Mouse (Mus musculus): ENCODE measurements around the gene Pik3r1. TPM values are rescaled to one million over a fixed set of nuclear protein-coding genes. Genes with fewer than 3 reads are reported as not detected.

Pik3r1 gene
- total RNA-seq, 1 experiment: 7.3 TPM

- Histone ChIP-seq H3K4me1 (ENCODE audit: control insufficient read depth in 2 of 2, insufficient read depth in 2 of 2, low read length in 2 of 2, poor library complexity in 1 of 2) (no peaks in the 10 kb centered on the region), H3K9me3 (ENCODE audit: control insufficient read depth, insufficient read depth, low read depth, low read length) (no peaks in the 10 kb centered on the region), H3K9ac (ENCODE audit: insufficient read depth, low read depth, low read length, poor library complexity, severe bottlenecking) (no peak overlapping the region), H3K27ac (ENCODE audit: insufficient read depth, low read depth, low read length, poor library complexity, severe bottlenecking) (no peak overlapping the region), H3K36me3 (ENCODE audit: control insufficient read depth, insufficient read depth, low read length, poor library complexity, severe bottlenecking) (peaks cover 3% of the 10 kb centered on the region; the same call in 1 of the 2 replicates), H3K4me3 (ENCODE audit: insufficient read depth in 1 of 2, low read depth in 1 of 2, low read length in 2 of 2, poor library complexity in 1 of 2, severe bottlenecking in 1 of 2) (no peak overlapping the region)
- no peak for TF ChIP-seq HCFC1 (IDR thresholded peaks at IDR 0.05; ENCODE audit: borderline replicate concordance, insufficient read depth, low read length)
- TF ChIP-seq MAFK (IDR thresholded peaks at IDR 0.05; ENCODE audit: insufficient read depth, low read depth, low read length): no peak
- no peak for TF ChIP-seq CHD2 (IDR thresholded peaks at IDR 0.05; ENCODE audit: low read depth, low read length)
- no peak for TF ChIP-seq ZC3H11A (IDR thresholded peaks at IDR 0.05; ENCODE audit: borderline replicate concordance, low read depth, low read length)
- no peak for TF ChIP-seq ZNF384 (IDR thresholded peaks at IDR 0.05; ENCODE audit: low read depth, low read length)
- in situ Hi-C loops (cut with MboI; ENCODE audit: low sequenced_read_pairs in 2 of 2, unreplicated experiment in 2 of 2): no loop called here
- DNase-seq (ENCODE audit: low read depth, low spot score): no peak
These were observed 55.1 kb downstream of the Pik3r1 start for GRCm38 (mm10) chr13:101712720-101713428.

GRCm38 (mm10) chr13:101712099-101712498 is 55.9 kb downstream of the Pik3r1 start:
- Histone ChIP-seq H3K4me3 (ENCODE audit: insufficient read depth in 1 of 2, low read depth in 1 of 2, low read length in 2 of 2, poor library complexity in 1 of 2, severe bottlenecking in 1 of 2) (no peak overlapping the region), H3K4me1 (ENCODE audit: control insufficient read depth in 2 of 2, insufficient read depth in 2 of 2, low read length in 2 of 2, poor library complexity in 1 of 2) (no peaks in the 10 kb centered on the region), H3K27ac (ENCODE audit: insufficient read depth, low read depth, low read length, poor library complexity, severe bottlenecking) (no peak overlapping the region), H3K9me3 (ENCODE audit: control insufficient read depth, insufficient read depth, low read depth, low read length) (no peaks in the 10 kb centered on the region), H3K9ac (ENCODE audit: insufficient read depth, low read depth, low read length, poor library complexity, severe bottlenecking) (no peak overlapping the region), H3K36me3 (ENCODE audit: control insufficient read depth, insufficient read depth, low read length, poor library complexity, severe bottlenecking) (peaks cover 3% of the 10 kb centered on the region; the same call in 1 of the 2 replicates)
- in situ Hi-C loops (cut with MboI; ENCODE audit: low sequenced_read_pairs in 2 of 2, unreplicated experiment in 2 of 2): no loop called here
- TF ChIP-seq HCFC1 (IDR thresholded peaks at IDR 0.05; ENCODE audit: borderline replicate concordance, insufficient read depth, low read length) (no peak), ZNF384 (IDR thresholded peaks at IDR 0.05; ENCODE audit: low read depth, low read length) (no peak), MAFK (IDR thresholded peaks at IDR 0.05; ENCODE audit: insufficient read depth, low read depth, low read length) (no peak), CHD2 (IDR thresholded peaks at IDR 0.05; ENCODE audit: low read depth, low read length) (no peak), ZC3H11A (IDR thresholded peaks at IDR 0.05; ENCODE audit: borderline replicate concordance, low read depth, low read length) (no peak)
- DNase-seq (ENCODE audit: low read depth, low spot score): no peak

- H3K27ac ChIP-seq (ENCODE audit: insufficient read depth, low read depth, low read length, poor library complexity, severe bottlenecking): no peak overlapping the region
- no peak overlapping the region for H3K4me3 ChIP-seq (ENCODE audit: insufficient read depth in 1 of 2, low read depth in 1 of 2, low read length in 2 of 2, poor library complexity in 1 of 2, severe bottlenecking in 1 of 2)
- no peak for DNase-seq (ENCODE audit: low read depth, low spot score)
- in situ Hi-C loops (cut with MboI; ENCODE audit: low sequenced_read_pairs in 2 of 2, unreplicated experiment in 2 of 2): no loop called here
- H3K4me1 ChIP-seq (ENCODE audit: control insufficient read depth in 2 of 2, insufficient read depth in 2 of 2, low read length in 2 of 2, poor library complexity in 1 of 2): no peaks in the 10 kb centered on the region
- TF ChIP-seq MAFK (IDR thresholded peaks at IDR 0.05; ENCODE audit: insufficient read depth, low read depth, low read length) (no peak), CHD2 (IDR thresholded peaks at IDR 0.05; ENCODE audit: low read depth, low read length) (no peak), ZC3H11A (IDR thresholded peaks at IDR 0.05; ENCODE audit: borderline replicate concordance, low read depth, low read length) (no peak), ZNF384 (IDR thresholded peaks at IDR 0.05; ENCODE audit: low read depth, low read length) (no peak), HCFC1 (IDR thresholded peaks at IDR 0.05; ENCODE audit: borderline replicate concordance, insufficient read depth, low read length) (no peak)
- no peak overlapping the region for H3K9ac ChIP-seq (ENCODE audit: insufficient read depth, low read depth, low read length, poor library complexity, severe bottlenecking)
- H3K9me3 ChIP-seq (ENCODE audit: control insufficient read depth, insufficient read depth, low read depth, low read length): no peaks in the 10 kb centered on the region
- peaks cover 3% of the 10 kb centered on the region; the same call in 1 of the 2 replicates for H3K36me3 ChIP-seq (ENCODE audit: control insufficient read depth, insufficient read depth, low read length, poor library complexity, severe bottlenecking)
These were observed 56.7 kb downstream of the Pik3r1 start for GRCm38 (mm10) chr13:101711301-101711700.

- Histone ChIP-seq H3K9me3 (ENCODE audit: control insufficient read depth, insufficient read depth, low read depth, low read length) (no peaks in the 10 kb centered on the region), H3K4me1 (ENCODE audit: control insufficient read depth in 2 of 2, insufficient read depth in 2 of 2, low read length in 2 of 2, poor library complexity in 1 of 2) (no peaks in the 10 kb centered on the region), H3K4me3 (ENCODE audit: insufficient read depth in 1 of 2, low read depth in 1 of 2, low read length in 2 of 2, poor library complexity in 1 of 2, severe bottlenecking in 1 of 2) (no peak overlapping the region), H3K27ac (ENCODE audit: insufficient read depth, low read depth, low read length, poor library complexity, severe bottlenecking) (no peak overlapping the region), H3K9ac (ENCODE audit: insufficient read depth, low read depth, low read length, poor library complexity, severe bottlenecking) (no peak overlapping the region), H3K36me3 (ENCODE audit: control insufficient read depth, insufficient read depth, low read length, poor library complexity, severe bottlenecking) (peaks cover 3% of the 10 kb centered on the region; the same call in 1 of the 2 replicates)
- TF ChIP-seq HCFC1 (IDR thresholded peaks at IDR 0.05; ENCODE audit: borderline replicate concordance, insufficient read depth, low read length) (no peak), ZNF384 (IDR thresholded peaks at IDR 0.05; ENCODE audit: low read depth, low read length) (no peak), ZC3H11A (IDR thresholded peaks at IDR 0.05; ENCODE audit: borderline replicate concordance, low read depth, low read length) (no peak), MAFK (IDR thresholded peaks at IDR 0.05; ENCODE audit: insufficient read depth, low read depth, low read length) (no peak), CHD2 (IDR thresholded peaks at IDR 0.05; ENCODE audit: low read depth, low read length) (no peak)
- in situ Hi-C loops (cut with MboI; ENCODE audit: low sequenced_read_pairs in 2 of 2, unreplicated experiment in 2 of 2): no loop called here
- DNase-seq (ENCODE audit: low read depth, low spot score): no peak
These were observed 58.2 kb downstream of the Pik3r1 start for GRCm38 (mm10) chr13:101709788-101710187.

Measured in ES-E14 (cell line).